Mouse (Mus musculus) forebrain, postnatal 0 days (tissue): Measurements from ENCODE around the gene Hvcn1. TPM values are rescaled to one million over a fixed set of nuclear protein-coding genes. Genes with fewer than 3 reads are reported as not detected.

ENCODE experiments used
- ATAC-seq: fragments of 200-750 bp; cut with Nextera tagmentation; 2 replicates; pipeline ENCODE4 v1.8.0; 2017; ENCODE audit warnings: mild to moderate bottlenecking, moderate library complexity
- DNase-seq: peaks from one replicate; pipeline ENCODE4 v3.0.0-alpha.2; 2015
- H3K27ac ChIP-seq: fragments of 300-500 bp; sonication (generic); 2 replicates; pipeline ENCODE4 v1.5.1; 2014; ENCODE audit warnings: low read depth, mild to moderate bottlenecking, antibody characterized with exemption, low read length, moderate library complexity, mixed read lengths
- H3K27me3 ChIP-seq: fragments of 300-500 bp; sonication (generic); 2 replicates; pipeline ENCODE4 v1.6.1; 2014; ENCODE audit warnings: mild to moderate bottlenecking, low read length, mixed read lengths; ENCODE audit not compliant: insufficient read depth
- H3K36me3 ChIP-seq: fragments of 300-500 bp; sonication (generic); 2 replicates; pipeline ENCODE4 v1.6.1; 2014; ENCODE audit warnings: mild to moderate bottlenecking, moderate library complexity; ENCODE audit not compliant: insufficient read depth
- H3K4me1 ChIP-seq: fragments of 300-500 bp; sonication (generic); 2 replicates; pipeline ENCODE4 v1.6.1; 2014; ENCODE audit warnings: antibody characterized with exemption; ENCODE audit not compliant: insufficient read depth
- H3K4me2 ChIP-seq: fragments of 300-500 bp; sonication (generic); 2 replicates; pipeline ENCODE4 v1.6.1; 2014; ENCODE audit warnings: low read depth, mild to moderate bottlenecking, moderate library complexity
- H3K4me3 ChIP-seq: fragments of 300-500 bp; sonication (generic); 2 replicates; pipeline ENCODE4 v1.5.1; 2014; ENCODE audit warnings: low read depth, low read length, mixed read lengths
- H3K9ac ChIP-seq: fragments of 300-500 bp; sonication (generic); 2 replicates; pipeline ENCODE4 v1.6.1; 2014; ENCODE audit warnings: mild to moderate bottlenecking
- H3K9me3 ChIP-seq: fragments of 300-500 bp; sonication (generic); 2 replicates; pipeline ENCODE4 v1.6.1; 2016; ENCODE audit warnings: low read length
- CTCF ChIP-seq: sonication (generic); IDR thresholded peaks from 2 replicates; pipeline ENCODE4 v1.5.1; 2016; ENCODE audit warnings: antibody characterized with exemption, control low read depth, low read depth
- WGBS: fragments of 180-500 bp; shearing (Covaris S2); extraction: QIAGEN DNeasy Blood & Tissue Kit; methylation state at CpG from one replicate; pipeline ENCODE4 v1.1.7; 2014; 5-methylcytosine and 5-hydroxymethylcytosine counted together
- polyA plus RNA-seq: library from polyadenylated mRNA; unstranded; fragments of >200 nt; fragmentation: Nextera tagmentation; extraction: Ambion mirVana; gene quantifications from 2 replicates; pipeline ENCODE4 v1.2.1, GENCODE M21; 2015
- total RNA-seq: library from RNA; depleted of rRNA; stranded (reverse); fragments of >200 nt; gene quantifications from 2 replicates; pipeline ENCODE4 v1.2.3, GENCODE M21; 2014

Hvcn1 gene
- total and polyA plus RNA-seq, 2 experiments from 2014 or later, result 1.2 to 3.0 TPM

DNA sequence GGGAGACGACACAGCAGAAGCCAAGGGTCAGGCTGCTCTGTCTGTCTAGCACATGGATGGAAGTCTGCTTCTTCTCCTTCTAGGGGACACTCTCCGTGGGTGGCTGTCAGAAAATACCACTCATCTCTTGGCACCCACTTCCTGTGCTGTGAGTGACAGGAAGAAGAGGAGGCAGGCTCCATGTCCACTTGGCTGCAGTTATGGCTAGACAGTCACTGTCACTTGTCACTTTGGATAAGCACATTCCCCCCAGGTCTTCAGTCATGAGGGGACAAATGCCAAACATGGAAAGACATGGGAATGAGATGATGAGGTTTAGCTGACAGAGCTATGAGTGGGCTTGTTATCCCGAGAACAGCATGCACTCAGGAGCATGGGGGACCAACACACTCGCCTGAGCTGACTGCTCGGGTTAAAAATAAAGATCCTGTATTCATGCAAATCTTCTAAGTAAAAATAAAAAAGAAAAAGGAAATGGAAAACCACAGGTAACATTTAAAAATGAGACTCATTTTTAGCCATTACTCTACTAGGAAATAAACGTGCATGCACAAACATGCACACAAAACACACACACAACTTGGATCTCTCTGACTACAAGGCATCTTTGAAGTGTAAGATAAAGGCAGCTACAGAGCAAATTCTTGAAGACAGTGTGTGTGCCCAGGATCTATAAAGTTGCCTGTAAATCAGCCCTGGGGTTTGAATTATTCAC, 51.6 kb downstream of the Hvcn1 start:
- H3K9ac ChIP-seq, result no peak overlapping the region
- H3K9me3 ChIP-seq, result no peaks in the 10 kb centered on the region
- no peaks in the 10 kb centered on the region for H3K4me1 ChIP-seq
- no peak overlapping the region for H3K27ac ChIP-seq
- WGBS, result 81% methylated on average over 6 of the region's 6 CpGs
- peaks cover 63% of the 10 kb centered on the region for H3K36me3 ChIP-seq
- H3K27me3 ChIP-seq, result no peaks in the 10 kb centered on the region
- TF ChIP-seq CTCF, result no peak
- DNase-seq (no peak), ATAC-seq (no peak)
- H3K4me2 ChIP-seq, result no peak overlapping the region
- H3K4me3 ChIP-seq, result no peak overlapping the region

GRCm38 (mm10) chr5:122262104-122262503, 55.5 kb downstream of the Hvcn1 start:
- Histone ChIP-seq H3K27me3 (no peaks in the 10 kb centered on the region), H3K27ac (no peak overlapping the region), H3K9ac (no peak overlapping the region), H3K36me3 (peaks cover 30% of the 10 kb centered on the region), H3K9me3 (no peaks in the 10 kb centered on the region), H3K4me1 (no peaks in the 10 kb centered on the region), H3K4me3 (no peak overlapping the region), H3K4me2 (no peak overlapping the region)
- TF ChIP-seq CTCF, result no peak; the same call in 1 of the 2 replicates
- ATAC-seq (no peak), DNase-seq (no peak)
- 58% methylated on average over 7 of the region's 7 CpGs for WGBS

DNA sequence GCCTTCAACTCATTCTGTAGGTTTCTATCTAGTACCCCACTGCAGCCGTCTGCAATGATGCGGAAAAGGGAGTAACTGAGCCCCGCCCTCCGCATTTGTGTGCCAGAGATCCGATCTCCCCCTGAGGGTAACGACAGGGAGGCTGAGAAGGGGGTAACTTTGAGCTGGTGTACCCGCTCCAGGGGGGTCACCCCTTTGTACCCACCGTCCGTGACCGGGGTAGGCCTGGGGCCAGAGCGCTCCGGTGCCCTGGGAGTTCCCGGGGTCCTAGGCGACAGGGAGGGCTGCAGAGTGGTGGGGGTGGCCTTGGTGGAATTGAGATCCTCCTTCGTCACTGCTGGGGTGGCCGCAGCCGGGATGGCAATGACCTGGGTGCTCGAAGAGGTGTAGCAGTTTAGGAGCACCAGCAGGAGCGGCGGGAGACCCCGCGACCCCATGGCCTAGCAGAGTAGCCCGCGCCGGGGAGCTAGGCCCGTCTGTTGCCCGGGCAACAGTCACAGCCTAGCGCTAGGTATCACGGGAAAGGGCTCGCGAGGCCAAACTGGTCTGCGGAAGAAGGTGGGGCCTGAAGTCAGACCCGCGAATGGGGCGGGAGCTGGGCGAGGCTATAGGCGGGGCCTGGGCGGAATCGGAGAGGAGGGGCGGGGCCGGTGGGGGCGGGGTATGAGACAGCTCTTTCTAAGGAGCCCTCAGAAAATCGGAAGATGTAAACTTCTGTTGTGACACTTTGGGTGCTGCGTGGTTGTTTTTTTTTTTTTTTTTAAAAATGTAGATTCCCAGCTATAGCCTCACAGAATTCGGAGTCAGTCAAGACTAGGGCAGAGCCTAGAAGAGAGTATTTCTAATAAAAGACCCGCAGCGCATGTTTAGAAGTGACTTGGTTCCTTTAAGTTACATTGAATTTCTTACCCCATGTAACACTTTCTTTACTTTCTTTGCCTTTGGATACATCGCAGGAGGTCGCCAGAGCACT, 57.6 kb downstream of the Hvcn1 start, which contains the start of gene Tctn1:
Gene Tctn1 (minus strand): TSS at position 528 of the 973 bp plus-strand sequence.
- TF ChIP-seq CTCF, result 0 out of 2 replicates have a peak, but pooled peaks have one; percentile 5
- peaks cover 14% of the 10 kb centered on the region for H3K36me3 ChIP-seq
- peak within 1 kb of the TSS; percentile 87 for H3K9ac ChIP-seq
- WGBS, result 2% methylated on average over 49 of the region's 49 CpGs
- H3K9me3 ChIP-seq, result no peaks in the 10 kb centered on the region
- DNase-seq, result peak; percentile 95
- H3K27me3 ChIP-seq, result no peaks in the 10 kb centered on the region
- peak within 1 kb of the TSS; percentile 84 for H3K4me2 ChIP-seq
- ATAC-seq, result peak; percentile 99
- peak within 1 kb of the TSS; percentile 79 for H3K4me3 ChIP-seq
- H3K4me1 ChIP-seq, result no peaks in the 10 kb centered on the region
- peak within 1 kb of the TSS; percentile 84 for H3K27ac ChIP-seq

GRCm38 (mm10) chr5:122265187-122265586, 58.6 kb downstream of the Hvcn1 start:
- H3K27me3 ChIP-seq, result no peaks in the 10 kb centered on the region
- ATAC-seq (no peak), DNase-seq (no peak)
- H3K4me2 ChIP-seq, result no peak overlapping the region
- H3K9ac ChIP-seq, result no peak overlapping the region
- no peaks in the 10 kb centered on the region for H3K4me1 ChIP-seq
- WGBS, result 77% methylated on average over 3 of the region's 3 CpGs
- no peak overlapping the region for H3K4me3 ChIP-seq
- TF ChIP-seq CTCF, result peak; percentile 37; the same call in 1 of the 2 replicates
- no peaks in the 10 kb centered on the region for H3K9me3 ChIP-seq
- H3K27ac ChIP-seq, result no peak overlapping the region
- peaks cover 6% of the 10 kb centered on the region; the same call in 1 of the 2 replicates for H3K36me3 ChIP-seq

GRCm38 (mm10) chr5:122265942-122266341, 59.3 kb downstream of the Hvcn1 start:
- H3K4me1 ChIP-seq, result no peaks in the 10 kb centered on the region
- DNase-seq (no peak), ATAC-seq (no peak)
- no peak overlapping the region for H3K27ac ChIP-seq
- WGBS, result 97% methylated on average over 2 of the region's 2 CpGs
- H3K9me3 ChIP-seq, result no peaks in the 10 kb centered on the region
- no peaks in the 10 kb centered on the region for H3K36me3 ChIP-seq
- peak; percentile 33 for TF ChIP-seq CTCF
- H3K9ac ChIP-seq, result no peak overlapping the region
- no peaks in the 10 kb centered on the region for H3K27me3 ChIP-seq
- no peak overlapping the region for H3K4me2 ChIP-seq
- no peak overlapping the region for H3K4me3 ChIP-seq

GRCm38 (mm10) chr5:122267136-122267535, 60.5 kb downstream of the Hvcn1 start:
- H3K9me3 ChIP-seq, result no peaks in the 10 kb centered on the region
- H3K4me2 ChIP-seq, result no peak overlapping the region
- WGBS, result 81% methylated on average over 7 of the region's 7 CpGs
- H3K36me3 ChIP-seq, result no peaks in the 10 kb centered on the region
- TF ChIP-seq CTCF, result no peak
- no peak overlapping the region for H3K4me3 ChIP-seq
- H3K27me3 ChIP-seq, result no peaks in the 10 kb centered on the region
- DNase-seq (no peak), ATAC-seq (no peak)
- H3K27ac ChIP-seq, result no peak overlapping the region
- H3K9ac ChIP-seq, result no peak overlapping the region
- no peaks in the 10 kb centered on the region for H3K4me1 ChIP-seq
